Mouse (Mus musculus) small intestine, adult 2 months (tissue): Measurements from ENCODE around the gene Mtch2. TPM values are rescaled to one million over a fixed set of nuclear protein-coding genes. Genes with fewer than 3 reads are reported as not detected.

Source experiments
- H3K27ac ChIP-seq: fragments of 200-500 bp; 2 replicates; pipeline ENCODE4 v1.5.1; 2012; ENCODE audit warnings: low read depth, low read length, control low read depth, inconsistent platforms; ENCODE audit not compliant: insufficient read depth
- H3K27me3 ChIP-seq: fragments of 200-500 bp; 2 replicates; pipeline ENCODE4 v1.6.1; 2012; ENCODE audit warnings: mild to moderate bottlenecking, moderate library complexity, low read length, inconsistent platforms; ENCODE audit not compliant: control insufficient read depth, insufficient read depth
- H3K36me3 ChIP-seq: fragments of 200-500 bp; 2 replicates; pipeline ENCODE4 v1.6.1; 2012; ENCODE audit warnings: mild to moderate bottlenecking, low read length, control low read depth, inconsistent platforms; ENCODE audit not compliant: control insufficient read depth, insufficient read depth
- H3K4me1 ChIP-seq: fragments of 200-500 bp; 2 replicates; pipeline ENCODE4 v1.6.1; 2012; ENCODE audit warnings: low read length, inconsistent platforms, mixed read lengths; ENCODE audit not compliant: control insufficient read depth, insufficient read depth, insufficient read length
- H3K4me3 ChIP-seq: fragments of 200-500 bp; 2 replicates; pipeline ENCODE4 v1.5.1; 2012; ENCODE audit warnings: low read depth, mild to moderate bottlenecking, control low read depth, inconsistent platforms, low read length, moderate library complexity
- CTCF ChIP-seq: fragments of 200-500 bp; IDR thresholded peaks from 2 replicates; pipeline ENCODE4 v1.5.1; 2012; ENCODE audit warnings: low read depth, mild to moderate bottlenecking, control low read depth, inconsistent platforms, low read length, moderate library complexity, mixed read lengths; ENCODE audit not compliant: insufficient replicate concordance, insufficient read length; ENCODE audit errors: extremely low read depth
- POLR2A ChIP-seq: fragments of 200-500 bp; IDR thresholded peaks from 2 replicates; pipeline ENCODE4 v1.6.1; 2012; ENCODE audit warnings: low read depth, mild to moderate bottlenecking, control low read depth, inconsistent platforms, low read length, moderate library complexity
- WGBS: fragments of 180-500 bp; shearing (Covaris S2); methylation state at CpG from one replicate; pipeline ENCODE4 v1.1.7; 2018; 5-methylcytosine and 5-hydroxymethylcytosine counted together
- polyA plus RNA-seq: library from polyadenylated mRNA; depleted of rRNA; stranded (reverse); fragments of >200 nt; gene quantifications from 2 replicates; pipeline ENCODE4 v1.2.3, GENCODE M21; 2012

The Mtch2 gene
- polyA plus RNA-seq, 1 experiment = 85.5 TPM

DNA sequence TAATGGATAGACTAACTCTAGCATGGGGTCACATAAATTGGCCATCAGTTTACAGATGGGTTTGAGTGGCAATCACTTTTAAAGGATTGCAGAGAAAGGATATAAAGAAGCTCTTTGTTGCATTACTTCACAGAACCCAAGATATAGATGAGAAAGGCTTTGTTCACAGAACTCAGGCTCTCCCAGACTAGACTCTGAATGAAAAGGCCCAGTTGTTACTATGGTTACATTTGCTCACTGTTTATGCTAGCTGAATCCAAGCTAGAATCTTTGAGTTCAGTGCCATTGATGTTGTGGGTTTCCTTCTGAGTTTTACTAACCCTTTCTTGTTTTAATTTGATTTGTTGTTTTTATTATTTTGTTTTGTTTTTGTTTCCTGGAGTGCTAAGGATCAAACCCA is 17.2 kb downstream of the Mtch2 start:
- Histone ChIP-seq H3K27me3 (no peaks in the 10 kb centered on the region), H3K4me3 (no peak overlapping the region), H3K4me1 (no peaks in the 10 kb centered on the region), H3K27ac (no peak overlapping the region), H3K36me3 (peaks cover 63% of the 10 kb centered on the region)
- TF ChIP-seq POLR2A (no peak), CTCF (no peak)

GRCm38 (mm10) chr2:90866524-90866923 is 19.6 kb downstream of the Mtch2 start:
- H3K36me3 ChIP-seq = peaks cover 46% of the 10 kb centered on the region
- no peak for TF ChIP-seq POLR2A
- TF ChIP-seq CTCF = peak; percentile 92; the same call in 1 of the 2 replicates
- H3K4me1 ChIP-seq = no peaks in the 10 kb centered on the region
- no peaks in the 10 kb centered on the region for H3K27me3 ChIP-seq
- H3K4me3 ChIP-seq = no peak overlapping the region
- 17% methylated on average over 3 of the region's 3 CpGs for WGBS
- no peak overlapping the region for H3K27ac ChIP-seq

GRCm38 (mm10) chr2:90870136-90870601 is 23.2 kb downstream of the Mtch2 start:
- H3K27me3 ChIP-seq = no peaks in the 10 kb centered on the region
- peaks cover 23% of the 10 kb centered on the region for H3K36me3 ChIP-seq
- no peak overlapping the region for H3K27ac ChIP-seq
- H3K4me3 ChIP-seq = no peak overlapping the region
- WGBS = 15% methylated on average over 4 of the region's 4 CpGs
- no peaks in the 10 kb centered on the region for H3K4me1 ChIP-seq
- TF ChIP-seq POLR2A = no peak
- no peak for TF ChIP-seq CTCF

- Histone ChIP-seq H3K4me1 (no peaks in the 10 kb centered on the region), H3K4me3 (no peak overlapping the region), H3K27me3 (no peaks in the 10 kb centered on the region), H3K27ac (no peak overlapping the region), H3K36me3 (peaks cover 14% of the 10 kb centered on the region)
- WGBS = 63% methylated on average over 8 of the region's 8 CpGs
- TF ChIP-seq POLR2A = no peak
- TF ChIP-seq CTCF = no peak
These were observed 24.4 kb downstream of the Mtch2 start for GRCm38 (mm10) chr2:90871180-90871961.

DNA sequence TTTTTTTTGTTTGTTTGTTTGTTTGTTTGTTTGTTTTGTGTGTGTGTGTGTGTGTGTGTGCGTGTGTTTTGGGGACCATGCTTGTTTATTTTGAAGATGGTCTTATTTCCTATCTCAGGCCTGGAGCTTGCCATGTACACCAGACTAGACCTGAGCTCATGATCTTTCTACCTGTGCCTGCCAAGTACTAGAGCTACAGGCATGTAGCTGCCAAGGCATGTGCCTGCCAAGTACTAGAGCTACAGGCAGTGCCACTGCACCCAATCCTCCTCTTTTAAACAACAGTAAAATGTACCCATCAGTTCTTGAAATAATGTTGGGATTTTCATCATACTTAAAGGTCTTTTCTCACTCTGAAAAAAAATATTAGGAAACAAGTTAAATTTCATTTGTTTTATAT is 27.1 kb downstream of the Mtch2 start:
- no peak for TF ChIP-seq POLR2A
- no peak for TF ChIP-seq CTCF
- no peaks in the 10 kb centered on the region for H3K36me3 ChIP-seq
- no peak overlapping the region for H3K4me3 ChIP-seq
- H3K27ac ChIP-seq = no peak overlapping the region
- H3K4me1 ChIP-seq = peaks cover 2% of the 10 kb centered on the region; the same call in 1 of the 2 replicates
- H3K27me3 ChIP-seq = no peaks in the 10 kb centered on the region
- 71% methylated on average over 1 of the region's 1 CpGs for WGBS

GRCm38 (mm10) chr2:90875239-90875638 is 28.3 kb downstream of the Mtch2 start:
- 43% methylated on average over 2 of the region's 2 CpGs for WGBS
- TF ChIP-seq POLR2A = no peak
- no peak for TF ChIP-seq CTCF
- Histone ChIP-seq H3K27ac (no peak overlapping the region), H3K4me1 (peaks cover 2% of the 10 kb centered on the region; the same call in 1 of the 2 replicates), H3K4me3 (no peak overlapping the region), H3K36me3 (no peaks in the 10 kb centered on the region), H3K27me3 (no peaks in the 10 kb centered on the region)

DNA sequence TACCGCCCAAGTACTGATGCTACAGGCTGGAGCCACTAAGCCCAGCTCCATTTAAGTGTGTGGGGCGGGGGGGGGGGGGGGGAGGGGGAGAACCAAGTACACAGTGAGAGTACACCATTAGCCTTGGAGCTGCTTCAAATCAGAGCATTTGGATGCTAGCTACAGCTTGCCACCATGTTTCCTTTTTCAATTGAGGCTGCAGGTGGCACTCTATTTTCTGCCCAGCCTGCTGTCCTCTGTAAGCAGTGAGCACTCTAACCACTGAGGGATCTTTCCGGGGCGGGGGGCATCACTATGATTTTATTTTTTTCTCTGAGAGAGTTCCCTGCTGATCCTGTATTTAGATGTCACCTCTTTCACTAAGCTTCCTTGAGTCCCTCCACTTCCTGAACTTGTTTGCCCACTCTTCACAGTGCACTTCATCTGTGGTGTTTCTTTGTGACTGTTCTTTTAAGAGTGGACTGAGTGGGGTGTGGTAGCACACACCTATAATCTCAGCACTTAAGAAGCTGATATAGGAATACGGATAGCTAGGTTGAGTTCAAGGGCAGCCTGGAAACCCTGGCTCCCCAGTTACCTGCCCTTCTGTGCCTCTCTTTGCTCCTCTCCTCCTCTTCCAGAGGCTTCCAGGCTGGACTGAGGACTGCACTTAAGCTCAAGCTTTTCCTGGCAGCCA is 30.8 kb downstream of the Mtch2 start:
- Histone ChIP-seq H3K27ac (no peak overlapping the region), H3K27me3 (no peaks in the 10 kb centered on the region), H3K36me3 (no peaks in the 10 kb centered on the region), H3K4me1 (peaks cover 2% of the 10 kb centered on the region; the same call in 1 of the 2 replicates), H3K4me3 (no peak overlapping the region)
- 48% methylated on average over 5 of the region's 5 CpGs for WGBS
- no peak for TF ChIP-seq POLR2A
- no peak for TF ChIP-seq CTCF
